Mouse (Mus musculus): ENCODE measurements around the gene Btbd35f10. TPM values are rescaled to one million over a fixed set of nuclear protein-coding genes. Genes with fewer than 3 reads are reported as not detected.
"Not testable (repeated sequence)": the region's sequence is repeated elsewhere in the genome, so short reads cannot be mapped to it uniquely, and the experiment has no call there.

Btbd35f10 gene
- not detected in 2 replicates for total RNA-seq (2015; ENCODE audit: low replicate concordance)
- total RNA-seq (2017; ENCODE audit: low replicate concordance), result not detected in 2 replicates

DNA sequence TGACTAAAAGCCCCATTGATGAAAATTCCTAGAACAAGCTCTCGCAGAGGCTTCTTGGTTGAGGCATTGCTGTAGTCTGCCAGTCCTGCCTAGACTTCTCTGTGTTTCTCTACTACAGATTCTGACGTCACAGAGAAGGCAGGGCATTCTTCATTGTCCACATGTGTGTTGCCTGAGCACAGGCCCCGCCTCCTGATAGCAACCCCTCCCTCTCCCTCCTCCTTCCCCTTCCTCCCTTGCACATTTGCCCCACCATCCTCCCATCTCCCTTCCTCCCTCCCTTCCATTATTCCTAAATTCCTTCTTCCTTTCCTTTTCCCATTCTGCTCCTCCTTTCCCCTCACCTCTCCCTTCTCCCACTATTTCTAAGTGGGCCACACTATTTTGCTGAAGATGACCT, at the start of gene Btbd35f10:
Gene Btbd35f10, minus strand, starts transcription at position 101 of the 400 bp plus-strand sequence.
- ATAC-seq (replicated peaks; ENCODE audit: low FRiP score, poor library complexity, severe bottlenecking), result not testable (repeated sequence)

Other genes starting within 250 kb of the Btbd35f10 start
- gene Btbd35f18, start 52.7 kb downstream of the Btbd35f10 start, total RNA-seq (2015; ENCODE audit: low replicate concordance), result not detected in 2 replicates
- not detected in 2 replicates for gene Btbd35f18, start 52.7 kb downstream of the Btbd35f10 start, total RNA-seq (2017; ENCODE audit: low replicate concordance)
- gene Btbd35f16, start 204.1 kb upstream of the Btbd35f10 start, total RNA-seq (2015; ENCODE audit: low replicate concordance), result not detected in 2 replicates
- not detected in 2 replicates for gene Btbd35f16, start 204.1 kb upstream of the Btbd35f10 start, total RNA-seq (2017; ENCODE audit: low replicate concordance)